Mouse (Mus musculus) heart, postnatal 36 days (tissue): Measurements from ENCODE around the gene Oog4. TPM values are rescaled to one million over a fixed set of nuclear protein-coding genes. Genes with fewer than 3 reads are reported as not detected.
A peak's percentile ranks its signal among the peaks of the same experiment; 100 is the strongest.
"Not testable (repeated sequence)": the region's sequence is repeated elsewhere in the genome, so short reads cannot be mapped to it uniquely, and the experiment has no call there.

Experiments used
- DNase-seq, 2 experiments: peaks; one replicate each; pipeline ENCODE4 v3.0.0; 2021 to 2022
- intact Hi-C: fragments of 180-260 bp; cut with DNase I; formaldehyde crosslinking; loops from one replicate; pipeline ENCODE4 v1.15.1; 2025
- total RNA-seq, 2 experiments: library from RNA; stranded (reverse); gene quantifications; 2 replicates each; pipeline ENCODE4 v1.2.3; 2021

The Oog4 gene
- not detected for total RNA-seq

- intact Hi-C loops = no loop called here
- no peak for DNase-seq
Measured at GRCm38 (mm10) chr4:143450224-143450623, at the start of gene Oog4. TSS of gene Oog4 (minus strand) at chr4:143450324.

- intact Hi-C loops, DNase-seq: not testable (repeated sequence)
Measured at GRCm38 (mm10) chr4:143426770-143427169, 23.4 kb downstream of the Oog4 start.

GRCm38 (mm10) chr4:143414121-143414520 lies 36.0 kb downstream of the Oog4 start:
- no peak for DNase-seq
- intact Hi-C loops = no loop called here

GRCm38 (mm10) chr4:143413621-143414020 lies 36.5 kb downstream of the Oog4 start:
- no peak for DNase-seq
- intact Hi-C loops = no loop called here

- intact Hi-C loops = no loop called here
- peak; percentile 89 to 92 for DNase-seq
Measured at GRCm38 (mm10) chr4:143412219-143413092, 37.7 kb downstream of the Oog4 start, which contains the start of gene Pramef8. TSS of gene Pramef8 (plus strand) at chr4:143412426.

- no peak for DNase-seq
- intact Hi-C loops = no loop called here
Measured at GRCm38 (mm10) chr4:143411566-143412218, 38.4 kb downstream of the Oog4 start.

GRCm38 (mm10) chr4:143394181-143394580 lies 55.9 kb downstream of the Oog4 start, which contains the start of gene Pramel1:
TSS of gene Pramel1 (plus strand) at chr4:143394428.
- intact Hi-C loops = no loop called here
- no peak for DNase-seq

- intact Hi-C loops = no loop called here
- peak; percentile 27 to 50 for DNase-seq
Measured at GRCm38 (mm10) chr4:143388955-143389702, 61.0 kb downstream of the Oog4 start.

Other genes with a start within 250 kb of the Oog4 start
- gene Prdm2, start 237.3 kb downstream of the Oog4 start, total RNA-seq = 10 to 100 TPM; 18.9 to 22.0 TPM
- 1 to 10 TPM; 5.8 to 8.3 TPM for gene Pdpn, start 150.8 kb downstream of the Oog4 start, total RNA-seq
- under 1 TPM in 1 of 2 experiments, not detected in 1; 0.14 TPM for gene Lrrc38, start 100.6 kb downstream of the Oog4 start, total RNA-seq
- not detected for gene Pramel1, start 55.9 kb downstream of the Oog4 start, total RNA-seq
- gene Pramef8, start 37.9 kb downstream of the Oog4 start, total RNA-seq = 10 to 100 TPM in 1 of 2 experiments, 1 to 10 TPM in 1; 9.9 to 11.5 TPM
- gene Gm13043, start 61.0 kb upstream of the Oog4 start, total RNA-seq = not detected
- not detected for gene Gm13040, start 85.6 kb upstream of the Oog4 start, total RNA-seq
- not detected for gene BC080695, start 101.4 kb upstream of the Oog4 start, total RNA-seq
- not detected for gene Gm13057, start 101.4 kb upstream of the Oog4 start, total RNA-seq
- gene Gm13083, start 164.7 kb upstream of the Oog4 start, total RNA-seq = not detected
- gene Gm13088, start 206.9 kb upstream of the Oog4 start, total RNA-seq = not detected